Mouse (Mus musculus): Measurements from ENCODE around the gene Anxa9.

DNA sequence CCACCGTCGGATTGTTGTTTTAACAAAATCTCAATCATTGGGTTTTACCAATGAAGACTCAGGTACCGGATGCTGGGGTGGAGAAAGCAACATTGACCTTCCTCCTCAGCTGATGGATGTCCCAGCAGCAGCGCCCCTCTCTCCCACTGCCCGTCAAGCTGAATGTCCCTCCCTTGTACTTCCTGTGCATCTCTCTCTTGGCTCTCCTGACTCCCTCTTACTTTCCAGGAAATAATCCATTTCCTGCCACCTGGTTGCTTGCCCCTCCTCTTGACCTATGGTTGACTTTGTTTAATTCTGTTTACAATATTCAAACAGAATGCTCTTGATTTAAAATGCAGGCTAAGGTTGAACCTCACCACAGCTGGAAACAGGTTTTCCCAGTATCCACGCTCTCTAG is 16.8 kb downstream of the Anxa9 start:
- TF ChIP-seq ZKSCAN1 (IDR thresholded peaks at IDR 0.05; ENCODE audit: borderline replicate concordance, low read depth, low read length), result no peak
- no peak for TF ChIP-seq POLR2A (IDR thresholded peaks at IDR 0.05; ENCODE audit: low read depth, low read length)
- TF ChIP-seq E2F4 (IDR thresholded peaks at IDR 0.05; ENCODE audit: insufficient replicate concordance, low read depth, low read length), result no peak
- no peak for TF ChIP-seq TCF12 (IDR thresholded peaks at IDR 0.05; ENCODE audit: low read depth, low read length)

All from CH12.LX (cell line).